Mouse (Mus musculus) layer of hippocampus, adult 9-11 months (tissue): ENCODE measurements around the gene Pskh1.

Experiments
- DNase-seq: peaks from one replicate; pipeline ENCODE4 v3.0.0; 2022

Pskh1 gene

DNA sequence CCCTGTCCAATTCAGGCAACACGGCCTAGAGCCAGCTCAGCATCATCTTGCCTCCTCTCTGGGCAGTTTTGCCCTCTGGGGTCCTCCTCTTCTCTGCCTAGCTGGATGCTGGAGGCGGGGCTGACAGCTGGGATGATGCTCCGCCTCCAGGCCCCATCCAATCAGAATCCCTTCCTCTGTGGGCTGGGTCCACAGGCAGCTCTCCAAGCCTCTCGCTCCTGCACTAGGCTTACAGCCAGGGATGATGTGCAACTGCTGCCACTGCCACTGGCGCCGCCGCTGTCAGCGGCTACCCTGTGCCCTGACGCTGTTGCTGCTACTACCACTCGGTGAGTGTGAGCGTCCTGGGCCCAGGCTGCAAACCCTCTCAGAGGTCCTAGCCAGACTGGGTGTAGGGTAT is 6.9 kb upstream of the Pskh1 start, which contains the start of gene Nrn1l:
Gene Nrn1l (plus strand): TSS at position 229 of the 400 bp plus-strand sequence.
- DNase-seq: peak; percentile 90

DNA sequence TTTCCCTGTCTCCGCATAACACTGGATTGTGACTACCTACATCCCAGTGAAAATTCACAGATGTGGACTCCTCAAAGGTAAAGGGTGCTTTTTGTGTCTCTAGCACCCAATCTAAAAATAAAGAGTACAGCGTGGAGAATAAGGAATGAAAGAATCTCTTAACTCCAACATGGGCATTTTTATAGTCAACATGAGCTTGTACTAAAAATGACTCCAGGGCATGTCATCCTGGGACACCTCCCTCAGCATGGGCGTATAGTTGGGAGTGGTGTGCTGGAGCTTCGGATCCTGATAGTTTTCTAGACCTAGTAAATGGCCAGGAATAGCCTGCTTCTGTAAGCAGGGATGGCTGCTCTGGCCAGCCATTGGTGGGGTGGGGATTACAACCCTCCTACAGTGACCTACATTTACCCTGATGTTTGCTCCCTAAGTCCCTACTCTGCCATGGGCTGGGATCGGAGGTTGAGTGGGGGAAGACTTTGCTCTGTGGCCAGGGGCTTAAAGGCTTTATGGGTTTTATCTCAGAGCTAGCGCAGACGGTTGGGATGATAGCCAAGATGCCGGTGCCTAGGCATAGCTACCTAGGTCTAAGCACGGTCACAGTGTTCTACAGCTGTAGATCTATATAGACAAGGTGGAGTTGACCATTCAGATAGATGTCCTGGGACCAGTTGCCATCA is 2.3 kb upstream of the Pskh1 start:
- no peak for DNase-seq

- DNase-seq: no peak
Measured at GRCm38 (mm10) chr8:105900941-105901616, 838 bp downstream of the Pskh1 start.

- no peak for DNase-seq
Measured at GRCm38 (mm10) chr8:105919390-105919789, 19.1 kb downstream of the Pskh1 start.

DNA sequence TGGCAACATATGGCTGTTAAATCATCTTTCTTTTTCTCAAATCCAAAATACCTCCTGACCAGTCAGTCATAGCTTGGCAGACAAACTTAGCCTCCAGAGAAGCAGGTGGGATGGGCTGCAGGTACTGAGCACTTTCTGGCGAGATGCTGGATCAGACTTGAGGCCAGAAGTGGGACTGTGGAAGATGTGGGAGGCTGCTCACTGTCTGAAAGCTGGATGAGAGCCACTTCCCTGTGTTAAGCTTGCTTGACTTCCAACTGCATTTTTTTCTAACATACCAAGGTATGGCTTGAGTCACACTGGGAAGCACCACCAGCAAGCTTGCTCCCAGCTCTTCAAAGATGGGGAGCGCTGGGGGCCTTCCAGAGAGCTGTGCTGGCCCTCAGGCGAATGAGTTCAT is 24.9 kb downstream of the Pskh1 start:
- DNase-seq: no peak

DNA sequence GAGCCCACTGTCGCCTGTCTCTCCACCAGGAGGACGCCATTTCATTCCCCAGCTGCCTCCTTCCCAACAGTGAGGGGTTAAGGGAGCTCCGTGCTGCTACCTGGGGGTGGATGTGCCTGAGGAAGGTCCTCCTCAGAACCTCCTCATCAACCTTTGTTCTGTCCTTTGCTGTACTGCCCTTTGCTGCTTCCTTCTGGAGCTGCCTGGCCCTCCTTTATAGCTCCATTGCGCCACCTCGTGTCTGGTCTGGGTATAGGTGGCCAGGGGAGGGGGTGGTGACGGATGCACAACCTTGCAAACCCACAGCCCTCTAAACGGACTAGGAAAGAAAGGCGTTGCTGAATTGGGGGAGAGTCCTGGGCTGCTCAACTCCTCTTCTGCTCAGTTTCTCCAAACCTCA is 30.4 kb downstream of the Pskh1 start:
- peak; percentile 53 for DNase-seq

- DNase-seq: no peak
Measured at GRCm38 (mm10) chr8:105931271-105931670, 31.0 kb downstream of the Pskh1 start.

DNA sequence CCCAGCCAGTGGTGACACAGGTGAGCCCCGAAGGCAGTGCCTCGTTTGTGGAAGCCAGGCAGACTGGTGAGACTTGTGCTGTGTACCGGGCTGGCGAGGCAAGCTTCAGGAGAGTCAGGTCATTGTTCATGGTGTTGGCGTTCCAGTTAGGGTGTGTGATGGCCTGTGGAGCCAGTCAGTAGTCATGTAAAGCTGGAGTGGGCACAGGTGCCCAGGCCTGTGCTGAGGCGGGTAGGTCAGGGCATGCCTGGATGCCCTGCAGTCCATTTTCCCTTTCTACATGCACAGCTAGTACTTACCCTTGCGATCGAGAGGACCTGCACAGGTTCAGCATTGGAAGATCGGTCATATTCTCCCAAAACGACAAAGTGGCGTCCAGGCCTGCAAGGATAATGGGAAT is 32.3 kb downstream of the Pskh1 start:
- no peak for DNase-seq

DNA sequence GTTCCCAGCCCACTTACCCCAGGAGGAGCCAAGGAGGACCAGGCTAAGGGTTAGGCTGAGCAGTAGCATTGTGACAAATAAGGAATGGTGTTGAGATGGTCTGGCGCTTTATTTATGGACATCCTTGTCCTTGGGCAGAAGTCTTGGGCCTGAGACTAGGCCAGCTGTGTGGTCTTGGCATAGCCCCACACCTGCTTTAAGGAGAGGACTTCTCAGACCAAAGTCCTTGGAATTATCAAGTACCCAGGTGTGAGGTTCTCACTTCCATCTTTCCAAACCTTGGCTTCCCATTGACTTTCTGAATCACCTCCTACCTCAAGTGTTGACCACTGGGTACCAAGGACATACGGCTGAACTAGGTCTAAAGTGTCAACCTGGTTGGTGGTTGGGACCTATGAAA is 33.5 kb downstream of the Pskh1 start, which contains the start of gene Ctrl:
Gene Ctrl (minus strand): TSS at position 101 of the 400 bp plus-strand sequence.
- no peak for DNase-seq

GRCm38 (mm10) chr8:105935105-105935504 is 34.9 kb downstream of the Pskh1 start:
- no peak for DNase-seq

DNA sequence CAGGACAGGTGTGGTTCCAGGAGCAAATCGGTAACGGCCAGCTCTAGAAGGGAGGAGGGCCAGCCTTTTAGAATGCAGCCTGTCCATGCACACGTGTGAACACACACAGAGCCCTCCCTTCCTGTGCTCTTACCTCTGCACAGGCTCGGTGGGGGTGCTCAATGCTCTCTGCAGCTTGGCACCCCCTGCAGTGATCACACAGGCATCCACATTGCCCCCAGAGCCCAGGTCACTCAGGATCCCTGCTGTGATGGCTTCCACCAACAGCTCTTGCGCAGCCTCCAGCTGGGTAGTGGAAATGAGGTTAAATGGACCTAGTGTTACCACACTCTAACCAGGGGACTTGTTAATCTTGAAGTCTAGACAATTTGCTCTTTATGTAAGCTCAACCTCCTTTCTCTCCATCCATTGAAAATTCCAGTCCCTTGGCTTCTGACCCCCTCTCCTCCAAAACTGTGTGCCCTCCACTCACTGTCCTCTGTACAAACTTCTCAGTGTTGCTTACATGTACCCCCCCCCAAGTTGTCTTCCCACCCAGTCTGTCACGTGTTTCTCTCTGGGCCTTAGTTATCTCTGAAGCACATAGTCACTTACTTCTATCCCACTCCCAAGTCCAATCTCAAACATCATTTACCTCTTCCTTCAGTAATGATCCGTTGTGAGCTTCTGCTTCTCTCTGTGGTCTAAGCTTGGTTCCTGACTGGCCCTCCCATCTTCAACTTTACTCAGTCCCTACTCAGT is 35.8 kb downstream of the Pskh1 start:
- DNase-seq: no peak

DNA sequence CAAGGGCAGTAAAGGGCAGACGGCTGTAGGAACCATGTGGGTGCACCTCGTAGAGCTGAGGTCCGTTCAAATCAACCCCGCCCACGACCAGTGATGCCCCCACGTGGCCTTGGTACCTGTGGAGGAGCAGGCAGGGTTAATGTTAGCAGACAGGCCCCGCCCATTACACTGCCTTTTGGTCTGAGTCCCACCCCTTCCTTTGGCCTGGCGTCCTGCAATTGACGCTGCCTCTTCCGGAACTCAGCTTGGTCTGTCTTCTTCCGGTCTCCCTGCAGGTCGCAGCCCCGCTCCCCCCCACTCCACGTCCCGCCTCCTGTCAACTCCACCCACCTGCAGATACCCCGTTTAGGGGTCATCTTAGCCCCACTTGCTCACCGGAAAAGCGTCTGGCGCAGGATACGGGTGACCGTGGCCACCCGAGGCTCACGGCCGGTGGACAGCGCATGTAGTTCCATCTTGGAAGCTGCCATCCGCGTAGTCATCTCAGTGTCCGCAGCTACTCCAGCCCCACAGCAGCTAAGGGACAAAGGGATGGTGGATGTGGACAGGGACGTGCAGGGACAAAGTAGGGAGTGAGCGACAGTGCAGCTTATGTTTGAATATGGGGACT is 36.7 kb downstream of the Pskh1 start:
- DNase-seq: peak; percentile 93

GRCm38 (mm10) chr8:105937496-105938305 is 37.5 kb downstream of the Pskh1 start:
- peak; percentile 36 for DNase-seq

- no peak for DNase-seq
Measured at GRCm38 (mm10) chr8:105938306-105938669, 38.0 kb downstream of the Pskh1 start, which contains the start of gene Psmb10. Gene Psmb10, minus strand, starts transcription at chr8:105938444.

DNA sequence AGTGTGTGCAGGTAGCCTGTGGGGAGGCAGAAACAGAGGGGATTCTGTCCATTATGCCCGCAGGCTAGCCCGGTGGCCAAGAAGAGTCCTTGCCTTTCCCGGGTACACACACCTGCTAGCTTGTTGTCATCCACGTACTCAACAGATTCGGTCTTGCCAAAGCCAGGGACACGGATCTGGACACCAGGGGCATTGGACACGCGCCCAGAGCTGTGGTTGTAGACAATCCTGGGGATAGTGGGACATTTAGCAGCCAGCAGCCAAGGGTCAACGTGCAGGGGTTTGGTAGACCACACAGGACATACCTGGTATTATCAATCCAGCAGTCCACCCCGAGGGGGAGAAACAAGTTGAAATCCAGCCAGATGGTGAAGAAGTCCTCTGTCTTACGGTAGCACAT is 41.8 kb downstream of the Pskh1 start:
- DNase-seq: no peak

DNA sequence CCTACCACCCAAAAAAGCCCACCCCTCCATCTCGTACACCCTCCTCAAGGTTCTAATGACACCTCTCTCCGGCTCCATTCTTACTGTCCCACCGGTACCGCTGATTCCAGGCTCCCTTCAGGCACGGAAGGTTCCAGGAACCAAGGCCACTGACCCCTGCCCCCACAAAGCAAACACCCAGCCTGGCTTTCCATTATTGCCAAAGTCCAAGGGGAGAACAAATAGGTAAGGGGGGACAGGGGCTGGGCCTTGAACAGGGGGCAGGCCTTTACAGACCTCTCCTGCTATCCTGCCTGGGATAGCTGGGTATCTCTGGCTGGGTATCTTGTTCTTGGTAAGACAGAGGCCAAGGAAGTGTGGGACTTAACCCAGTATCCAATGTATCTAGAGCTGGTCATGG is 42.3 kb downstream of the Pskh1 start:
- no peak for DNase-seq

DNA sequence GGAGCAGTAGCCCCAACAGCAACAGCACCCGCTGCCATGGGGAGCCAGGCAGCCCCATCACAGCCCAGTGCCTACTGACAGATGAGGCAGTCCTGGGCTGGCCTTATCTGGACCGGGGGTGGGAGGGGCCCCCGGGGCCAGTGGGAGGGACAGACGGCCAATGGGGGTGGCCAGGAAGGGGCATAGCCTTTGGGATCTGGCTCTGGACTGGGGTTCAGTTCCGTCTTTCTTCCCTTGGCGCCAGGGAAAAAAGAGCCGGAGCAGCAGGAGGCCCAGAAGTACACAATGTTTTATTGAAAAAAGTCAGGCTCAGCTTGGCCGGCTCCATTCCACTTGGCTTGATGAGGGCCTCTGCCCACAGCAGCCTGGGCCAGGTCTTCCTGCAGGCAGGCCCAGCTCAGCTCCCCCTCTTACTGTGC is 43.1 kb downstream of the Pskh1 start, which contains the start of gene Lcat:
Gene Lcat (minus strand): TSS at position 62 of the 419 bp plus-strand sequence.
- peak; percentile 64 for DNase-seq

DNA sequence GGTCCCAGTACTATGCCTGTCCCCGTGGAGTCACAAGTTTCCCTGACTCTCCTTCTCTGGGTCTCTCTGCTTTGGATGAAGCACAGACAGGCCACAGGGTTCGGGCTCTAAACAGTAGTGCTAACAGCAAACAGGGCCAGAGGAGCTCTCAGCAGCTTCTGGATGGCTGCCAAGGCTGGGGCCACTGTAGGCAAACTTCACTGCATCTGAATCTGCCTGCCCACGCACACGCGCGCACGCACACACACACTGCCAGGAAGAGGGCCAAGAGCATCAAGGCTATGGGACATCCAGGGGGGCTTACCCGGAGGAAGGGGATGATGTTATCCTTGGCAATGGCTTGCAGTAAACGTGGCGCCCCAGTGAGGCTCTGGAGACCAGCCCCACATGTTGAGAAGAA is 49.1 kb downstream of the Pskh1 start:
- peak; percentile 52 for DNase-seq

DNA sequence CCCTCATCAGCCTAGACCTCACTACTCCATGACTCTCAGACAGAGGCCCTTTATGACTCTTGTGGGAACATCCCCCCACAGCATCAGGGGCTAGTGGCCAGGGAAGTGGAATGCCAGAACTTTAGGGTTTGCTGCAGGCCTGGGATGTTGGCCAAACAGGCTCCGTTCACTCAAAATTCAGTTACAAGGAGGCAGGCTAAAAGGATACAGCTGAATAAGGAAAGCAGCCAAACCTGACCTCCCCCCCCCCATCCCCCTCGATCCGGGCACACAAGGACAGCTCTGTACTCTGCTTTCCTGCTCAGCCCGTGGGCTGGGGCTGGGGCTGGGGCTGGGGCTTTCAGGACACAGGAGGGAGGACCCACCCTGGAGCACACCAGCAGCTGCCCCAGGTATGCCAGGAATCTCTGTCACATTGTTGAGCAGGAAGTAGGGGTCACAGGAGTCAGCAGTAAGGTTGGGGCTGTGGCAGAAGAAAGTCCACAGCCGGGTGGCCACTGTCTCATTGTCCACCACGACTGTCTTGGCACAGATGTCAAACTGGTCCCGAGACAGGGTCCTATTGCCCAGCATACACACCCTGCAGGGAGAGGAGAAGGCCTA is 50.9 kb downstream of the Pskh1 start:
- DNase-seq: peak; percentile 71

DNA sequence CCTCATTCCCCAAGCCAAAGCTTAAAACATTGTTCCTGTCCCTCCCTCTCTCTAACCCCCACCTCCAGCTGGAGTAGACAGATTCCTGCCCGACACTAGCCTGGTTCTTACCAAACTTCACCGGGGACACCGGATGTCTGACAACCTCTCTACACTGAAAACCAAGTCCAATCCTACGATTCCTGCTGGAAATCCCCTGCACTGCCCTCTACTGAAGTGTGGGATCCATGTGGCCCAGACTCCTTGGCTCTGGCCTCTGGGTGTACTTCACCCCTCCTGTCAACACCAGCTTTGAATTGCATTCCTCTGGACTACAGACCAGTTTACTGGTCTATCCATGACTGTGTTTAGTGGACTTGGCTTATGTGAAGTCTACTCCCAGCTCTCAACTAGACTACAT is 56.3 kb downstream of the Pskh1 start:
- DNase-seq: no peak

DNA sequence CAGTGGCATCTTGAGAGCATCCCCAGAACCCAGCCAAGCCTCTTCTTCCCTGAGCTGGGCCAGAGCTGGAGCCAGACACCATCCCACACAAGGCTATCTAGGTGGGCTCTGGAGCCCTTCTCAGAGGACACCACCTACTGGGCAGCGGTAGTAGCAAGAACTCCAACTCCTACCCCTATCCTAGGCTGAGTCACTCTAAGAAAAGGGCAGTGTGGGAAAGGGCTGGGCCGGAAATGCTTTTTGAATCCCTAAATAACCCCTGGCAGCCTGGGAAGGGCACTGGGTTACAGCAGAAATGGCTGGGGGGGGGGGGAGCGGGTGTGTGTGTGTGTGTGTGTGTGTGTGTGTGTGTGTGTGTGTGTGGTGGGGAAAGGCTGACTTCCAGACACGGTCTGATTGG is 57.6 kb downstream of the Pskh1 start:
- DNase-seq: no peak

GRCm38 (mm10) chr8:105959350-105959749 is 59.1 kb downstream of the Pskh1 start:
- no peak for DNase-seq
